Mouse (Mus musculus) forebrain, embryonic 13.5 days (tissue): ENCODE results near the gene Foxred2. TPM values are rescaled to one million over a fixed set of nuclear protein-coding genes. Genes with fewer than 3 reads are reported as not detected.

Experiments used
- polyA plus RNA-seq: library from polyadenylated mRNA; unstranded; fragments of >200 nt; fragmentation: Nextera tagmentation; extraction: Ambion mirVana; gene quantifications from 2 replicates; pipeline ENCODE4 v1.2.1, GENCODE M21; 2015

The Foxred2 gene
- polyA plus RNA-seq, 1 experiment from 2014 or later: 6.9 TPM

Other genes with a start within 250 kb of the Foxred2 start
- not detected in 2 replicates for gene Apol9b, start 227.7 kb downstream of the Foxred2 start, polyA plus RNA-seq
- 0.08 TPM in 1 of 2 replicates, not detected in the other for gene Apol8, start 199.7 kb downstream of the Foxred2 start, polyA plus RNA-seq
- gene Myh9, start 114.5 kb downstream of the Foxred2 start, polyA plus RNA-seq: 13.4 and 14.4 TPM in 2 replicates
- gene Txn2, start 27.7 kb downstream of the Foxred2 start, polyA plus RNA-seq: 234 and 249 TPM in 2 replicates
- gene Eif3d, start 14.1 kb upstream of the Foxred2 start, polyA plus RNA-seq: 200 and 207 TPM in 2 replicates
- 3.5 and 4.4 TPM in 2 replicates for gene Cacng2, start 163.3 kb upstream of the Foxred2 start, polyA plus RNA-seq
- gene Ift27, start 217.4 kb upstream of the Foxred2 start, polyA plus RNA-seq: 148 and 160 TPM in 2 replicates
- gene Pvalb, start 249.7 kb upstream of the Foxred2 start, polyA plus RNA-seq: not detected in 2 replicates